Mouse (Mus musculus): ENCODE data around the gene Ccdc9b. TPM values are rescaled to one million over a fixed set of nuclear protein-coding genes. Genes with fewer than 3 reads are reported as not detected.

Ccdc9b gene
- total and polyA plus RNA-seq, 3 experiments, result not detected

GRCm38 (mm10) chr2:118775846-118776245 lies 13.4 kb upstream of the Ccdc9b start:
- Histone ChIP-seq H3K27me3 (replicated peaks) (peaks cover 55% of the 10 kb centered on the region), H3K27ac (ENCODE audit: insufficient read depth, low read depth) (no peak overlapping the region), H3K4me1 (ENCODE audit: control insufficient read depth in 1 of 2, insufficient read depth in 2 of 2) (peaks cover 0 to 13% of the 10 kb centered on the region in 2 experiments; a peak in 2 of 4 replicates), H3K36me3 (replicated peaks in 1 of 2; ENCODE audit: control insufficient read depth in 1 of 2, insufficient read depth in 1 of 2, low read length in 1 of 2) (no peaks in the 10 kb centered on the region), H3K9ac (ENCODE audit: insufficient read depth, low read depth) (no peak overlapping the region), H3K79me2 (replicated peaks; ENCODE audit: control insufficient read depth, extremely low read depth, insufficient read depth, poor library complexity, severe bottlenecking) (no peaks in the 10 kb centered on the region), H3K4me3 (replicated peaks in 1 of 3; ENCODE audit: low read depth in 2 of 3, low read length in 2 of 3, poor library complexity in 1 of 3) (no peak overlapping the region), H3K9me3 (replicated peaks; ENCODE audit: low read length) (no peaks in the 10 kb centered on the region), H3K4me2 (ENCODE audit: insufficient read depth, low read depth, poor library complexity, severe bottlenecking) (no peak overlapping the region)
- no peak for DNase-seq (ENCODE audit: extremely low read depth)
- dilution Hi-C loops (cut with MboI; ENCODE audit: extremely low pct_ligation_motif_present, extremely low pct_unique_long_range_greater_than_20kb, low sequenced_read_pairs) (no loop called here), in situ Hi-C loops (cut with MboI; ENCODE audit: low pct_ligation_motif_present, low pct_unique_long_range_greater_than_20kb, low sequenced_read_pairs) (no loop called here)
- TF ChIP-seq CHD2 (IDR thresholded peaks at IDR 0.05; ENCODE audit: low read length), result no peak
- TF ChIP-seq E2F4 (IDR thresholded peaks at IDR 0.05; ENCODE audit: insufficient replicate concordance, low read depth, low read length), result no peak
- TF ChIP-seq UBTF (IDR thresholded peaks at IDR 0.05; ENCODE audit: low read depth, low read length), result no peak
- no peak for TF ChIP-seq SIN3A (IDR thresholded peaks at IDR 0.05; ENCODE audit: low read length)
- TF ChIP-seq CHD1 (IDR thresholded peaks at IDR 0.05; ENCODE audit: low read depth, low read length), result no peak
- TF ChIP-seq ZMIZ1 (IDR thresholded peaks at IDR 0.05; ENCODE audit: low read depth, low read length), result no peak
- no peak for TF ChIP-seq POLR2A (IDR thresholded peaks at IDR 0.05; ENCODE audit: low read depth, low read length)
- no peak for TF ChIP-seq HCFC1 (IDR thresholded peaks at IDR 0.05; ENCODE audit: low read depth, low read length)
- TF ChIP-seq KAT2A (IDR thresholded peaks at IDR 0.05; ENCODE audit: insufficient replicate concordance, low read length), result no peak
- no peak for TF ChIP-seq RCOR1 (conservative IDR thresholded peaks at IDR 0.05; ENCODE audit: low read depth, low read length)
- TF ChIP-seq JUN (IDR thresholded peaks at IDR 0.05; ENCODE audit: insufficient read depth, low read depth, low read length), result no peak
- no peak for TF ChIP-seq MAZ (IDR thresholded peaks at IDR 0.05; ENCODE audit: low read depth, low read length)
- no peak for TF ChIP-seq NELFE (IDR thresholded peaks at IDR 0.05; ENCODE audit: low read depth, low read length)
- TF ChIP-seq TCF12 (IDR thresholded peaks at IDR 0.05; ENCODE audit: low read depth, low read length), result no peak
- no peak for TF ChIP-seq ELF1 (IDR thresholded peaks at IDR 0.05; ENCODE audit: low read depth, low read length)

DNA sequence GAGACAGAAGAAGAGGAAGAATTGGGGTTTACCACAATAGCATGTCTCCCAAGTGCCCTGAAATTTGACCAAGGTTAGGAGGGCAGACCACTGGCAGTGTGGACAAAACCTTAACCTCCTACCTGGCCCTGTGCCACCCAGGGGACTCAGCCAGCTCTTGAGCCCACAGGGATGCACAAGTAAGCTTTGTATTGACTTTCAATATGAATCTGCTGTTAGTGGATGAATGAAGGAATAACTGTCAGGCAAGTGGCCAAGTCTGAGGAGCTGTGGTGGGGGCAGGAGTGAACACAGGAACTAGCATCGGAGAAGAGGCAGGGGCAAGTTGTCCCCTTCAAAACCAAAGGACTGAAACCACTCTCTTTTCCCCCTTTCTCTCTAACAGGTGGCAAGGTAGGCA lies 12.9 kb upstream of the Ccdc9b start:
- Histone ChIP-seq H3K9me3 (replicated peaks; ENCODE audit: low read length) (no peaks in the 10 kb centered on the region), H3K27me3 (replicated peaks) (peaks cover 51% of the 10 kb centered on the region), H3K4me2 (ENCODE audit: insufficient read depth, low read depth, poor library complexity, severe bottlenecking) (no peak overlapping the region), H3K79me2 (replicated peaks; ENCODE audit: control insufficient read depth, extremely low read depth, insufficient read depth, poor library complexity, severe bottlenecking) (no peaks in the 10 kb centered on the region), H3K9ac (ENCODE audit: insufficient read depth, low read depth) (no peak overlapping the region), H3K27ac (ENCODE audit: insufficient read depth, low read depth) (no peak overlapping the region), H3K4me3 (replicated peaks in 1 of 3; ENCODE audit: low read depth in 2 of 3, low read length in 2 of 3, poor library complexity in 1 of 3) (no peak overlapping the region), H3K4me1 (ENCODE audit: control insufficient read depth in 1 of 2, insufficient read depth in 2 of 2) (peaks cover 0 to 13% of the 10 kb centered on the region in 2 experiments; a peak in 2 of 4 replicates), H3K36me3 (replicated peaks in 1 of 2; ENCODE audit: control insufficient read depth in 1 of 2, insufficient read depth in 1 of 2, low read length in 1 of 2) (no peaks in the 10 kb centered on the region)
- in situ Hi-C loops (cut with MboI; ENCODE audit: low pct_ligation_motif_present, low pct_unique_long_range_greater_than_20kb, low sequenced_read_pairs), result no loop called here
- dilution Hi-C loops (cut with MboI; ENCODE audit: extremely low pct_ligation_motif_present, extremely low pct_unique_long_range_greater_than_20kb, low sequenced_read_pairs), result no loop called here
- TF ChIP-seq KAT2A (IDR thresholded peaks at IDR 0.05; ENCODE audit: insufficient replicate concordance, low read length) (no peak), MAX (IDR thresholded peaks at IDR 0.05; ENCODE audit: low read length) (no peak), JUN (IDR thresholded peaks at IDR 0.05; ENCODE audit: insufficient read depth, low read depth, low read length) (no peak), SMC3 (IDR thresholded peaks at IDR 0.05; ENCODE audit: low read depth, low read length) (no peak), RCOR1 (conservative IDR thresholded peaks at IDR 0.05; ENCODE audit: low read depth, low read length) (no peak), GABPA (IDR thresholded peaks at IDR 0.05; ENCODE audit: insufficient replicate concordance, low read depth, low read length) (no peak), USF1 (IDR thresholded peaks at IDR 0.05; ENCODE audit: low read depth, low read length) (no peak), E2F4 (IDR thresholded peaks at IDR 0.05; ENCODE audit: insufficient replicate concordance, low read depth, low read length) (no peak), MXI1 (IDR thresholded peaks at IDR 0.05; ENCODE audit: low read depth, low read length) (no peak), MAFK (IDR thresholded peaks at IDR 0.05; ENCODE audit: insufficient replicate concordance, low read length) (no peak)
- DNase-seq (ENCODE audit: extremely low read depth), result no peak

Measured in CH12.LX (cell line).